Mouse (Mus musculus) midbrain, embryonic 14.5 days (tissue): ENCODE results near the gene Tmem179. TPM values are rescaled to one million over a fixed set of nuclear protein-coding genes. Genes with fewer than 3 reads are reported as not detected.

ENCODE experiments used
- ATAC-seq: fragments of 200-750 bp; cut with Nextera tagmentation; 2 replicates; pipeline ENCODE4 v1.8.0; 2017; ENCODE audit warnings: moderate number of reproducible peaks, moderate library complexity; ENCODE audit not compliant: low FRiP score, low TSS enrichment
- DNase-seq: peaks from one replicate; pipeline ENCODE4 v3.0.0-alpha.2; 2015
- H3K27ac ChIP-seq: fragments of 300-500 bp; sonication (generic); replicated peaks from 2 replicates; pipeline ENCODE4 v1.5.1; 2014; ENCODE audit warnings: mild to moderate bottlenecking, low read depth, low read length, moderate library complexity
- H3K27me3 ChIP-seq: fragments of 300-500 bp; sonication (generic); 2 replicates; pipeline ENCODE4 v1.6.1; 2014; ENCODE audit warnings: low read length, control low read depth, mixed read lengths; ENCODE audit not compliant: control insufficient read depth, insufficient read depth
- H3K36me3 ChIP-seq: fragments of 300-500 bp; sonication (generic); 2 replicates; pipeline ENCODE4 v1.6.1; 2014; ENCODE audit warnings: low read length, control low read depth; ENCODE audit not compliant: control insufficient read depth, insufficient read depth
- H3K4me1 ChIP-seq: fragments of 300-500 bp; sonication (generic); 2 replicates; pipeline ENCODE4 v1.6.1; 2014; ENCODE audit warnings: mild to moderate bottlenecking, antibody characterized with exemption, low read length, control low read depth; ENCODE audit not compliant: control insufficient read depth, insufficient read depth
- H3K4me2 ChIP-seq: fragments of 300-500 bp; sonication (generic); 2 replicates; pipeline ENCODE4 v1.6.1; 2014; ENCODE audit warnings: mild to moderate bottlenecking, low read length, moderate library complexity
- H3K4me3 ChIP-seq: fragments of 300-500 bp; sonication (generic); replicated peaks from 2 replicates; pipeline ENCODE4 v1.5.1; 2014; ENCODE audit warnings: low read depth, low read length
- H3K9ac ChIP-seq: fragments of 300-500 bp; sonication (generic); replicated peaks from 2 replicates; pipeline ENCODE4 v1.6.1; 2014; ENCODE audit warnings: mild to moderate bottlenecking, low read length, moderate library complexity
- H3K9me3 ChIP-seq: fragments of 300-500 bp; sonication (generic); 2 replicates; pipeline ENCODE4 v1.6.1; 2016; ENCODE audit warnings: low read length, control low read depth, mixed read lengths; ENCODE audit not compliant: control insufficient read depth
- WGBS: fragments of 180-500 bp; shearing (Covaris S2); extraction: QIAGEN DNeasy Blood & Tissue Kit; methylation state at CpG from one replicate; pipeline ENCODE4 v1.1.7; 2014; 5-methylcytosine and 5-hydroxymethylcytosine counted together
- polyA plus RNA-seq: library from polyadenylated mRNA; unstranded; fragments of >200 nt; fragmentation: Nextera tagmentation; extraction: Ambion mirVana; gene quantifications from 2 replicates; pipeline ENCODE4 v1.2.1, GENCODE M21; 2014

Tmem179 gene
- polyA plus RNA-seq, 1 experiment from 2014 or later, result 50.7 TPM

DNA sequence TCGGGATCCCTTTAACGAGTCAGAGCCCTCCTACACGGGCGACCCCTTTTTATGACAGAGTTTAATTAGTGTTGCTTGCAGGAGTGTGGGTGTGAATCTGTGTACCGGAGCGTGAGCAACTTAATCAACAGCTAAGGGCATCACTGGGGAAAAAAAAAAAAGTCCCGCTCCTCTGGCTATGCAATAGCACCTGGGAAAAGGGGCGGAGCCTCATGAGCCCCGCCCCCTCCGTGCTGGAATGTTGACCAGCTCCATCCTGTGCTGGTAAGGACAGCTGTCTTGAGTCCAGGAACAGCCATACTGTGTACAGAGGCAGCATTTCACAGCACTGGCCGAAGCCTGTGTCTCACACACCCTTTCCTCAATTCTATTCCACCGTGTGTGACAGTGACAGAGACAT is 38.4 kb upstream of the Tmem179 start:
- H3K4me2 ChIP-seq, result no peak overlapping the region
- ATAC-seq, result no peak
- 43% methylated on average over 12 of the region's 12 CpGs for WGBS

DNA sequence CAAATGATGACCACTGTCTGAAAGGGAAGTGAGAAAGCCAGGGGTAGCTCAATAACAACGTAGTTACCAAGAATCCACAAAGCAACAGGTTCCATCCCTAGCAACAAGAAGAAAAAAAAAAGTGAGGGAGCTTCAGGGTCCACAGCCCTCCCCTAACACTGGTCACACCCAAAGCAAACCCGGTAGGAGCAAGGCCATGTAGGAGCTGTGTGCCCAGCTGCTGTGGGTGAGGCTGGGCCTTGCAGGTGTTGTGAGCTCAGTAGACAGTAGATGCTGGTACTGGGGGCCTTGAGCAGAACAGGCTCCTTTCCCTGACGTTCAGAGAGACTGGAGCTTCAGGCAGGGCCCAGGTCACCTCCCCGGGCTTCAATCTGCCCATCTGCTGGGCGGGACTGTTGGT is 36.0 kb upstream of the Tmem179 start:
- WGBS, result 67% methylated on average over 5 of the region's 5 CpGs

More for the DNA sequence above, 38.4 kb upstream of the Tmem179 start:
- H3K27me3 ChIP-seq, result no peaks in the 10 kb centered on the region
- no peak overlapping the region for H3K27ac ChIP-seq
- DNase-seq, result no peak
- H3K4me3 ChIP-seq, result no peak overlapping the region
- no peaks in the 10 kb centered on the region for H3K36me3 ChIP-seq
- 0 out of 2 replicates have a peak, but pooled peaks cover 6% of the 10 kb centered on the region for H3K4me1 ChIP-seq
- H3K9ac ChIP-seq, result no peak overlapping the region
- H3K9me3 ChIP-seq, result no peaks in the 10 kb centered on the region

DNA sequence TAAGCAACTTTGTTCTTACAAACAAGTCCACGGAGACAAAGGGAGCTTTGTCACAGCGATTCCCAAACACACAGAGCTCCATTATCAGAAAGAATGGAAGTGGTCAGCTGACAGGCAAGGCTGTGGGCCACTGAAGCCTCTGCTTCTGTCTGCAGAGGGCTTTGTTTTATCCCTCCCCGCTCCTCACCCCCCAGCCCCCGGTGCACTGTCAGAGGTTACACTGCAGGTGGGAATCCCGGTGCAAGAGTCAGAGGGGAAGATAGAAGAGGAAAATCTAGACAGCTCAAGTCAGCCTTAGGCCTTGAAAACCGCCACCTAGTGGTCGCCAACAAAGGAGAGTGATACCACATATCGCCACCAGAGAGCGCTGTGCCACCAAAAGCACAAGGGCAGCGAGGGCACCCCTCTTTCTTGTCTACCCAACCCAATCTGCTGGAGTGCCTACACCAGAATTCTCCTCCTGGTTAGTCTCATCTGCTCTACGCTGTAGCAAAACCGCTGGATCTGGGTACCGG is 35.4 kb upstream of the Tmem179 start:
- H3K9me3 ChIP-seq, result no peaks in the 10 kb centered on the region
- 0 out of 2 replicates have a peak, but pooled peaks cover 6% of the 10 kb centered on the region for H3K4me1 ChIP-seq
- H3K9ac ChIP-seq, result no peak overlapping the region
- no peak overlapping the region for H3K4me3 ChIP-seq
- no peak overlapping the region for H3K27ac ChIP-seq
- no peaks in the 10 kb centered on the region for H3K36me3 ChIP-seq
- H3K4me2 ChIP-seq, result no peak overlapping the region
- no peaks in the 10 kb centered on the region for H3K27me3 ChIP-seq
- DNase-seq, result peak; percentile 84
- peak; percentile 60; the same call in 1 of the 2 replicates for ATAC-seq
- 9% methylated on average over 13 of the region's 13 CpGs for WGBS

More for the DNA sequence above, 36.0 kb upstream of the Tmem179 start:
- Histone ChIP-seq H3K9me3 (no peaks in the 10 kb centered on the region), H3K4me1 (0 out of 2 replicates have a peak, but pooled peaks cover 6% of the 10 kb centered on the region), H3K4me2 (no peak overlapping the region), H3K4me3 (no peak overlapping the region), H3K27ac (no peak overlapping the region), H3K9ac (no peak overlapping the region), H3K36me3 (no peaks in the 10 kb centered on the region), H3K27me3 (no peaks in the 10 kb centered on the region)
- DNase-seq (no peak), ATAC-seq (no peak)

DNA sequence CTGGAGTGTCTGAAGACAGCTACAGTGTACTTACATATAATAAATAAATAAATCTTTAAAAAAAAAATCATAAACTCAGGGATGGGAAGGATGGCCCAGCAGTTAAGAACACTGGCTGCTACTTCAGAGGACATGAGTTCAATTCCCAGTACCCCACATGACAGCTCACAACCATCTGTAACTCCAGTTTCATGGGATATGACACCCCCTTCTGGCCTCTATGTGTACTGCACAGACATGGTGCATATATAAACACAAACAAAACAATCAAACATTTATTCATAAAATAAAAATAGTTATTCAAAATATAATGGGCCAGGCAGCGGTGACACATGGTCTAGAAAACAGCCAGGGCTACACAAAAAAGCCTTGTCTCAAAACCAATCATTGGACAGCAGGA is 32.7 kb upstream of the Tmem179 start:
- WGBS, result 98% methylated on average over 1 of the region's 1 CpGs

DNA sequence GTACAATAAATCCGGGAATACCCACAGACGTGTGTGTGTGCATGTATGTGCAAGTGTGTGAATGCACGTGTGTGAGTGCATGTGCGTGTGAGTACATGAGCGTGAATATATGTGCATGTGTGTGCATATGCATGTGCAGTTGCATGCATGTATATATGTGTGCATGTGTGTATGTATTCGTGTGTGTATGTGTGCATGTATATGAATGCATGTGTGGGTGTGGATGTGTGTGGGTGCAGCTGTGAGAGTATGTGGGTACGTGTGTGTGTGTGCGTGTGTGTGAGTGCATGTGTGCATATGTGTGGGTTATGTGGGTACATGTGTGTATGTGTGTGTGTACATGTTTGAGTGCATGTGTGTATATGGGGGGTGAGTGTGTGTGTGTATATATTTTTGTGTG is 29.6 kb upstream of the Tmem179 start:
- 89% methylated on average over 8 of the region's 8 CpGs for WGBS
- no peak overlapping the region for H3K4me3 ChIP-seq

More for the DNA sequence above, 32.7 kb upstream of the Tmem179 start:
- no peaks in the 10 kb centered on the region for H3K36me3 ChIP-seq
- DNase-seq (no peak), ATAC-seq (no peak)
- no peaks in the 10 kb centered on the region; the same call in 1 of the 2 replicates for H3K27me3 ChIP-seq
- H3K4me2 ChIP-seq, result no peak overlapping the region
- H3K4me3 ChIP-seq, result no peak overlapping the region
- H3K9ac ChIP-seq, result no peak overlapping the region
- peaks cover 21% of the 10 kb centered on the region; the same call in 1 of the 2 replicates for H3K4me1 ChIP-seq
- H3K9me3 ChIP-seq, result no peaks in the 10 kb centered on the region
- no peak overlapping the region for H3K27ac ChIP-seq

DNA sequence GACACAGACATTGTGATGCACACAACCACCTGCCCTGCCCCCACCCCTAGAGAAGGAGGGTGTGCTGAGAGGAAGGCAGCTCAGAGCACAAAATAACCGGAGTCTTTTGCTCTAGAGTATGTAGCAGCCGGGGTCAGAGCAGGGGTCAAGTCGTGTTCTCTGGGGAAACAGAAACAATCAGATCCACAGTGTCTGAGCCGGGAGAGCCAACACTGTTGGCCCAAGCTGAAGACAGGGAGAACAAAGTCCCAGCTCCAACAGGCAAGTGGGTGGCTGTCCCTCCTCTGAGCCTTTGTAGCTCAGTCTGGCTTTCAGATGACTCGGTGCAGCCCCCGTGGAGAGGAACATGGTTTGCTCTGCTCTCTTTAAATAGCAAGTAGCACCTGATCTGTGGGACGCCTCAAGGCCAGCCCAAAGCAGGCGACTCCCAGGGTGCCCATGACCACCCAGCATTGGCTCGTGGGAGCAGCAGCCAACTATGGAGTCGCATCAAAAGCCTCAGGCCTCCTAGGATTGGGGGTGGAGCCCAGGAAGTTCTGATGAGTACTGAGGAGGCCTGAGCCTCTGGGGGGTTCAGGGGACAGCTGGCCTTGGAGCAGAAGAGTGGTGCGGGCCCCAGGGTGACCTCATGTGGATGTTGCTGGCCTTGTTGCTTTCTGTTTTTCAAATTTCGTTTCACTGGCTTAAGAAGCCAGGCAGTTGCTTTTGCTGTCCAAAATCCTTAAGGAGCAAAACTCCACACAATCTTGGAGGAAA is 28.6 kb upstream of the Tmem179 start:
- 28% methylated on average over 12 of the region's 12 CpGs for WGBS
- H3K4me2 ChIP-seq, result no peak overlapping the region
- no peaks in the 10 kb centered on the region; the same call in 1 of the 2 replicates for H3K27me3 ChIP-seq
- peaks cover 39% of the 10 kb centered on the region for H3K4me1 ChIP-seq
- no peaks in the 10 kb centered on the region for H3K9me3 ChIP-seq
- no peak overlapping the region for H3K4me3 ChIP-seq
- DNase-seq (no peak), ATAC-seq (no peak)
- H3K36me3 ChIP-seq, result no peaks in the 10 kb centered on the region
- peak overlapping the region; percentile 26; the same call in 1 of the 2 replicates for H3K27ac ChIP-seq
- no peak overlapping the region for H3K9ac ChIP-seq

More for the DNA sequence above, 29.6 kb upstream of the Tmem179 start:
- no peak overlapping the region for H3K4me2 ChIP-seq
- H3K36me3 ChIP-seq, result no peaks in the 10 kb centered on the region
- no peak overlapping the region for H3K27ac ChIP-seq
- H3K4me1 ChIP-seq, result peaks cover 32% of the 10 kb centered on the region
- no peak overlapping the region for H3K9ac ChIP-seq
- no peaks in the 10 kb centered on the region for H3K9me3 ChIP-seq
- DNase-seq, result no peak
- no peak for ATAC-seq
- H3K27me3 ChIP-seq, result no peaks in the 10 kb centered on the region; the same call in 1 of the 2 replicates

DNA sequence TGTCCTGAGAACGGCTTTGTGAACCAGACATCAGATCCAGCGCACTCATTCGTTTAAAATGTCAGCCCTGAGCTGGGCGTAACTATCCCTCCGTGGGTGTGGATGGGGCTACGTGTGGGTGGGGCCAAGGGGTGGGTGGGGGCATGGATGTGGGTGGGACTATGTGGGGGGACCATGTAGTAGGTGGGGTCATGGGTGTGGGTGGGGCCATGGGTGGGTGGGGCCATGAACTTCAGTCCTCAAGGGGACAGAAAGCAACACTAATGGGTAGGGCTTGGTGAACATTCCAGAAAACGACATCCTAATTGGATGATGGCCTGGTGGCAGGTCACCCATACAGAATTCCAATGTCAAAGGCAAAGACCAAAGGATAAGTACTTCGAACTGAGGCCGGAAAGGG is 27.4 kb upstream of the Tmem179 start:
- WGBS, result 80% methylated on average over 9 of the region's 9 CpGs
- DNase-seq (no peak), ATAC-seq (no peak)
- Histone ChIP-seq H3K36me3 (no peaks in the 10 kb centered on the region), H3K27ac (no peak overlapping the region), H3K27me3 (no peaks in the 10 kb centered on the region; the same call in 1 of the 2 replicates), H3K4me3 (no peak overlapping the region), H3K9me3 (no peaks in the 10 kb centered on the region), H3K4me2 (no peak overlapping the region), H3K9ac (no peak overlapping the region), H3K4me1 (peaks cover 42% of the 10 kb centered on the region)

DNA sequence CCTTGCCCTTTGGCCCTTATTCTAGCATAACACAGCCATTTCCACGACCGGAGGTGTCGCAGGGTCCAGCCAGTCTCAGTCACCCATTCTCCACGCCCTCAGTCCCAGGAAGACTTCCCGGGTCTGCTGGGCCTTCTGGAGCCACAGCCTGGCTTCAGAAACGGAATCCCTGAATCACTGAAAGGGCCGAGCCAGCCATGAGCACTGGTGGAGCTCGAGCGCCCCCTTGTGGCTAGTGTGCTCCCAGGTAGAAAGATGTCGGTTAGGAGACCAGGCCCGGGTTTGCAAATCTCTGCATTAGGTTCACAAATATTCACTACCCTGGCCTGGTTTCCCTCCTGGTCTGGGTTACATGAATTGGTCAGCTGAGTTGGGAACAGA is 26.4 kb upstream of the Tmem179 start:
- Histone ChIP-seq H3K4me3 (no peak overlapping the region), H3K4me1 (peaks cover 42% of the 10 kb centered on the region), H3K27ac (peak overlapping the region; percentile 79), H3K4me2 (peak overlapping the region; percentile 27), H3K27me3 (peaks cover 4% of the 10 kb centered on the region; the same call in 1 of the 2 replicates), H3K9ac (no peak overlapping the region), H3K9me3 (no peaks in the 10 kb centered on the region), H3K36me3 (no peaks in the 10 kb centered on the region)
- peak; percentile 97 for DNase-seq
- peak; percentile 60 for ATAC-seq
- 3% methylated on average over 11 of the region's 11 CpGs for WGBS
